15 mouse cellular contexts compared by ENCODE assay signal in the genomic region with DNA sequence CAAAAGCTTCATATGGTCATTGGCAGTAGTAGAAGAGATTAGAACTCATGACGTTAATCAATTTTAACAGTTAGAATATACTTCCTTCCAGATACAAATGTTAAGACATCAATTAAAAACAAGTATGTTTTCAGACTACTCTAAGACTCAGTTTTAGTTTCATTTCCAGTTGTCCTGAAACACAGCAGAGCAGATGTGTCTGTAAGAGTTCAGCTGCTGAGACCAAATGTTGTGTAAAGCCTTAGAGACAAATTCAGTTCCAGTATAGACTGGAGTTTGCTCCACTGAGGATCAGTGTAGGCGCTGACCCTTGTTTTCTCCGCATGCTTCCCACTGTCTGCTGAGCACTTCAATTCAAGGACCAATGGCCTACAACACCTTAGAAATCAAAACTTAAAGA.
"Had no signal": no experiment of that assay in that cellular context is flagged by ENCODE, and none has a peak within 500 bp of the region (broad histone marks: within the 10 kb centered on the region; RNA-seq: fewer than 3 reads in every experiment).

No protein-coding gene starts in this region.

- H3K9me3 ChIP-seq: midbrain, embryonic 10.5 days; midbrain, embryonic 13.5 days; midbrain, embryonic 15.5 days; neural tube, embryonic 15.5 days had no signal

- H3K27me3 ChIP-seq: midbrain, embryonic 15.5 days had no signal

- ATAC-seq: midbrain, embryonic 13.5 days; midbrain, embryonic 15.5 days had no signal

- H3K4me3 ChIP-seq: midbrain, embryonic 10.5 days; midbrain, embryonic 13.5 days; midbrain, embryonic 15.5 days; myocyte; neural tube, embryonic 13.5 days; neural tube, embryonic 15.5 days had no signal

- H3K4me2 ChIP-seq: lung, embryonic 14.5 days; midbrain, embryonic 13.5 days; midbrain, embryonic 15.5 days; neural tube, embryonic 13.5 days; neural tube, embryonic 15.5 days had no signal

- H3K9ac ChIP-seq: lung, embryonic 14.5 days; midbrain, embryonic 13.5 days; midbrain, embryonic 15.5 days; neural tube, embryonic 13.5 days; neural tube, embryonic 15.5 days had no signal

- H3K36me3 ChIP-seq: midbrain, embryonic 10.5 days; midbrain, embryonic 13.5 days; midbrain, embryonic 15.5 days; neural tube, embryonic 13.5 days; neural tube, embryonic 15.5 days had no signal

- H3K27ac ChIP-seq: midbrain, embryonic 10.5 days; midbrain, embryonic 13.5 days; midbrain, embryonic 15.5 days; neural tube, embryonic 13.5 days; neural tube, embryonic 15.5 days had no signal

- DNase-seq: lung, embryonic 14.5 days; retina, postnatal 1 day; right cerebral cortex, adult 18-20 months; right cerebral cortex, postnatal 25 days; right cerebral cortex, postnatal 4 days; spleen, adult 18-20 months; thymus, adult 18-20 months; thymus, postnatal 14 days; thymus, postnatal 36 days had no signal
